Mouse (Mus musculus) CD4-positive, CD25-positive, alpha-beta regulatory T cell, adult 2 months (primary cell): ENCODE measurements around the gene H2-Ab1.

Experiments
- DNase-seq: peaks from one replicate; pipeline ENCODE4 v3.0.0-alpha.2; 2012; ENCODE audit warnings: low read depth, low spot score

The H2-Ab1 gene

GRCm38 (mm10) chr17:34239601-34240041, 17.9 kb upstream of the H2-Ab1 start:
- peak; percentile 69 for DNase-seq

GRCm38 (mm10) chr17:34240366-34240765, 17.1 kb upstream of the H2-Ab1 start:
- DNase-seq: no peak

- DNase-seq: no peak
These were observed 16.6 kb upstream of the H2-Ab1 start for GRCm38 (mm10) chr17:34240916-34241315.

- no peak for DNase-seq
These were observed 12.8 kb upstream of the H2-Ab1 start for GRCm38 (mm10) chr17:34244656-34245055.

GRCm38 (mm10) chr17:34247047-34247446, 10.4 kb upstream of the H2-Ab1 start:
- no peak for DNase-seq

- no peak for DNase-seq
These were observed 8.7 kb upstream of the H2-Ab1 start for GRCm38 (mm10) chr17:34248764-34249163.

- DNase-seq: no peak
These were observed 8.1 kb upstream of the H2-Ab1 start for GRCm38 (mm10) chr17:34249361-34249760.

- peak; percentile 83 for DNase-seq
These were observed 7.6 kb upstream of the H2-Ab1 start for GRCm38 (mm10) chr17:34249878-34250277.

GRCm38 (mm10) chr17:34251666-34252065, 5.8 kb upstream of the H2-Ab1 start:
- no peak for DNase-seq

GRCm38 (mm10) chr17:34256501-34256900, 988 bp upstream of the H2-Ab1 start:
- no peak for DNase-seq

GRCm38 (mm10) chr17:34260551-34260950, 3.1 kb downstream of the H2-Ab1 start:
- DNase-seq: no peak

GRCm38 (mm10) chr17:34261502-34261901, 4.0 kb downstream of the H2-Ab1 start:
- DNase-seq: peak; percentile 90

- peak; percentile 91 for DNase-seq
These were observed 5.6 kb downstream of the H2-Ab1 start for GRCm38 (mm10) chr17:34263068-34263467.

- DNase-seq: peak; percentile 54
These were observed 6.4 kb downstream of the H2-Ab1 start for GRCm38 (mm10) chr17:34263811-34264371.

GRCm38 (mm10) chr17:34264452-34265351, 7.2 kb downstream of the H2-Ab1 start:
- DNase-seq: peak; percentile 59

GRCm38 (mm10) chr17:34268262-34268661, 10.8 kb downstream of the H2-Ab1 start:
- no peak for DNase-seq

GRCm38 (mm10) chr17:34268748-34269147, 11.3 kb downstream of the H2-Ab1 start:
- no peak for DNase-seq

GRCm38 (mm10) chr17:34269817-34270216, 12.3 kb downstream of the H2-Ab1 start:
- DNase-seq: no peak

- no peak for DNase-seq
These were observed 12.7 kb downstream of the H2-Ab1 start for GRCm38 (mm10) chr17:34270230-34270629.

GRCm38 (mm10) chr17:34270940-34271339, 13.5 kb downstream of the H2-Ab1 start:
- no peak for DNase-seq

GRCm38 (mm10) chr17:34272102-34272501, 14.6 kb downstream of the H2-Ab1 start:
- DNase-seq: peak; percentile 37

- DNase-seq: no peak
These were observed 23.1 kb downstream of the H2-Ab1 start for GRCm38 (mm10) chr17:34280499-34281038.

- DNase-seq: no peak
These were observed 24.3 kb downstream of the H2-Ab1 start for GRCm38 (mm10) chr17:34281836-34282235.
